Mouse (Mus musculus): ENCODE measurements at regions not wholly inside any gene's neighbourhood (a gene's known extent, or its start where the extent isn't known, plus 50 kb on each side); places are given as distances from the start of the nearest gene placed in this dataset.
A peak's percentile ranks its signal among the peaks of the same experiment; 100 is the strongest.

GRCm38 (mm10) chr19:20035223-20035622, 355.5 kb downstream of the Anxa1 start:
- 51% methylated on average over 3 of the region's 3 CpGs for WGBS
- Histone ChIP-seq H3K4me1 (ENCODE audit: insufficient read depth) (no peaks in the 10 kb centered on the region), H3K9me3 (ENCODE audit: low read length) (no peaks in the 10 kb centered on the region), H3K36me3 (ENCODE audit: insufficient read depth) (no peaks in the 10 kb centered on the region), H3K9ac (no peak overlapping the region), H3K27me3 (ENCODE audit: insufficient read depth, low read length) (no peaks in the 10 kb centered on the region), H3K4me2 (ENCODE audit: low read depth) (no peak overlapping the region), H3K27ac (ENCODE audit: low read depth, low read length) (no peak overlapping the region), H3K4me3 (ENCODE audit: low read depth, low read length) (no peak overlapping the region)
- no peak for TF ChIP-seq CTCF (IDR thresholded peaks at IDR 0.05; ENCODE audit: low read depth)
- ATAC-seq (no peak), DNase-seq (no peak)

GRCm38 (mm10) chr19:20027667-20028282, 363.0 kb downstream of the Anxa1 start:
- WGBS: 21% methylated on average over 11 of the region's 11 CpGs
- H3K27me3 ChIP-seq (ENCODE audit: insufficient read depth, low read length): no peaks in the 10 kb centered on the region
- H3K4me1 ChIP-seq (ENCODE audit: insufficient read depth): no peaks in the 10 kb centered on the region; the same call in 1 of the 2 replicates
- no peak overlapping the region for H3K27ac ChIP-seq (ENCODE audit: low read depth, low read length)
- ATAC-seq (peak; percentile 64; the same call in 1 of the 2 replicates), DNase-seq (peak; percentile 39)
- no peak overlapping the region for H3K4me3 ChIP-seq (ENCODE audit: low read depth, low read length)
- no peak for TF ChIP-seq CTCF (IDR thresholded peaks at IDR 0.05; ENCODE audit: low read depth)
- peak overlapping the region; percentile 30 for H3K4me2 ChIP-seq (ENCODE audit: low read depth)
- no peaks in the 10 kb centered on the region for H3K36me3 ChIP-seq (ENCODE audit: insufficient read depth)
- H3K9ac ChIP-seq: no peak overlapping the region
- H3K9me3 ChIP-seq (ENCODE audit: low read length): no peaks in the 10 kb centered on the region

- Histone ChIP-seq H3K27ac (ENCODE audit: low read depth, low read length) (no peak overlapping the region), H3K36me3 (ENCODE audit: insufficient read depth) (no peaks in the 10 kb centered on the region), H3K27me3 (ENCODE audit: insufficient read depth, low read length) (no peaks in the 10 kb centered on the region), H3K9me3 (ENCODE audit: low read length) (no peaks in the 10 kb centered on the region), H3K9ac (no peak overlapping the region), H3K4me3 (ENCODE audit: low read depth, low read length) (no peak overlapping the region), H3K4me1 (ENCODE audit: insufficient read depth) (no peaks in the 10 kb centered on the region), H3K4me2 (ENCODE audit: low read depth) (no peak overlapping the region)
- WGBS: 61% methylated on average over 4 of the region's 4 CpGs
- no peak for DNase-seq
- TF ChIP-seq CTCF (IDR thresholded peaks at IDR 0.05; ENCODE audit: low read depth): no peak
- ATAC-seq: no peak
Measured at GRCm38 (mm10) chr19:20014114-20014513, 376.6 kb downstream of the Anxa1 start.

- 50% methylated on average over 12 of the region's 12 CpGs for WGBS
- no peaks in the 10 kb centered on the region for H3K27me3 ChIP-seq (ENCODE audit: insufficient read depth, low read length)
- ATAC-seq: no peak
- H3K4me3 ChIP-seq (ENCODE audit: low read depth, low read length): no peak overlapping the region
- peak overlapping the region; percentile 11; the same call in 1 of the 2 replicates for H3K4me2 ChIP-seq (ENCODE audit: low read depth)
- H3K27ac ChIP-seq (ENCODE audit: low read depth, low read length): no peak overlapping the region
- H3K4me1 ChIP-seq (ENCODE audit: insufficient read depth): no peaks in the 10 kb centered on the region
- no peak for DNase-seq
- no peaks in the 10 kb centered on the region for H3K36me3 ChIP-seq (ENCODE audit: insufficient read depth)
- H3K9me3 ChIP-seq (ENCODE audit: low read length): no peaks in the 10 kb centered on the region
- no peak for TF ChIP-seq CTCF (IDR thresholded peaks at IDR 0.05; ENCODE audit: low read depth)
- no peak overlapping the region for H3K9ac ChIP-seq
Measured at GRCm38 (mm10) chr19:20009801-20010441, 380.8 kb downstream of the Anxa1 start.

- Histone ChIP-seq H3K4me1 (ENCODE audit: insufficient read depth) (no peaks in the 10 kb centered on the region), H3K36me3 (ENCODE audit: insufficient read depth) (no peaks in the 10 kb centered on the region), H3K9me3 (ENCODE audit: low read length) (no peaks in the 10 kb centered on the region), H3K27me3 (ENCODE audit: insufficient read depth, low read length) (no peaks in the 10 kb centered on the region), H3K9ac (no peak overlapping the region), H3K4me2 (ENCODE audit: low read depth) (no peak overlapping the region), H3K4me3 (ENCODE audit: low read depth, low read length) (no peak overlapping the region), H3K27ac (ENCODE audit: low read depth, low read length) (no peak overlapping the region)
- peak; percentile 71 for DNase-seq
- TF ChIP-seq CTCF (IDR thresholded peaks at IDR 0.05; ENCODE audit: low read depth): no peak
- WGBS: 13% methylated on average over 4 of the region's 4 CpGs
- ATAC-seq: peak; percentile 71; the same call in 1 of the 2 replicates
Measured at GRCm38 (mm10) chr19:20005932-20006625, 384.7 kb downstream of the Anxa1 start.

GRCm38 (mm10) chr19:19987255-19987654, 403.5 kb downstream of the Anxa1 start:
- DNase-seq: no peak
- Histone ChIP-seq H3K27ac (ENCODE audit: low read depth, low read length) (no peak overlapping the region), H3K4me1 (ENCODE audit: insufficient read depth) (no peaks in the 10 kb centered on the region), H3K4me2 (ENCODE audit: low read depth) (no peak overlapping the region), H3K9ac (no peak overlapping the region), H3K36me3 (ENCODE audit: insufficient read depth) (no peaks in the 10 kb centered on the region), H3K9me3 (ENCODE audit: low read length) (no peaks in the 10 kb centered on the region), H3K27me3 (ENCODE audit: insufficient read depth, low read length) (no peaks in the 10 kb centered on the region), H3K4me3 (ENCODE audit: low read depth, low read length) (no peak overlapping the region)
- WGBS: 76% methylated on average over 1 of the region's 1 CpGs
- TF ChIP-seq CTCF (IDR thresholded peaks at IDR 0.05; ENCODE audit: low read depth): no peak
- no peak for ATAC-seq

- Histone ChIP-seq H3K36me3 (ENCODE audit: insufficient read depth) (no peaks in the 10 kb centered on the region), H3K9me3 (ENCODE audit: low read length) (no peaks in the 10 kb centered on the region), H3K9ac (no peak overlapping the region), H3K27ac (ENCODE audit: low read depth, low read length) (no peak overlapping the region), H3K4me2 (ENCODE audit: low read depth) (no peak overlapping the region), H3K27me3 (ENCODE audit: insufficient read depth, low read length) (no peaks in the 10 kb centered on the region), H3K4me3 (ENCODE audit: low read depth, low read length) (no peak overlapping the region), H3K4me1 (ENCODE audit: insufficient read depth) (no peaks in the 10 kb centered on the region)
- no peak for DNase-seq
- 57% methylated on average over 6 of the region's 6 CpGs for WGBS
- TF ChIP-seq CTCF (IDR thresholded peaks at IDR 0.05; ENCODE audit: low read depth): no peak
- no peak for ATAC-seq
Measured at GRCm38 (mm10) chr19:19978816-19979215, 411.9 kb downstream of the Anxa1 start.

Data from forebrain, postnatal 0 days (tissue).